9 mouse cellular contexts compared by ENCODE assay signal in the genomic region with DNA sequence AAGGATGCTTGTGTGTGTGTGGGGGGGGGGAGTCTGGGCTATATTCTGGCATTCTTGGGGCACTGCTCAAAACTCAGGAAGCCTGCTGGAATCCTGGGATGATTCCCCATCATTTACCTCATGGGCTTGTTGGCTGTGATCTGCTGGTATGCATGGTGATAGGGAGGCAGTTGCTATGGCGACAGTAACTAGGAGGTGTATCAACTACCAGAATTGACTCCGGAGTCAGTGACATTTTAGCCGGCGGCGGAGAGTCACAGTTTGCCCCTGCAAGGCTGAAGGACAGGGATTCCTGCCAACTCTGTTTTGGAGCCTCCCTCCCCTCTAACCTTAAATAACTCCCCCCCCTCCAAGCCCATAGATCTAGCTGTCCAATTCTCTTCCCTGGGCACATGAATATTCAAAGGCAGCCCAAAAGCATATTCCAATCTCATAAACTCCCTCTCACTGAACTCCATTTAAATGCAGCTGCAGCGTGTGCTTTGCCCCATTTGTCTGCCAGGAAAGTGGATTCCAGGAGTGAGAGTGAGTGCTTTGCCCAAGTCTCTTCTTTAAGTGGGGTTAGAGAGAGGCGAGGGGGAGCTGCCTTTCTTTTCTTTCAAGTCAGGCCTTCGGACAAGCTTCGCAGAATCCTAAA.
A peak's percentile ranks its signal among the peaks of the same experiment; 100 is the strongest.
DNase-seq lines count a peak whose midpoint lies in the region; ATAC-seq and TF ChIP-seq lines count a peak whose summit lies in the region.
"Had no signal": no experiment of that assay in that cellular context is flagged by ENCODE, and none has a peak within 500 bp of the region (broad histone marks: within the 10 kb centered on the region; RNA-seq: fewer than 3 reads in every experiment).

No protein-coding gene starts in this region.

- no peak overlapping the region for H3K4me3 ChIP-seq in kidney, embryonic 16.5 days (ENCODE audit: low read length)
- H3K4me3 ChIP-seq in forebrain, postnatal 0 days (ENCODE audit: low read depth, low read length), result no peak overlapping the region
- H3K4me3 ChIP-seq in olfactory bulb, adult 2 months (ENCODE audit: insufficient read depth, low read depth, low read length), result no peak overlapping the region

- DNase-seq in kidney, adult 18-20 months, result peak; percentile 60
- DNase-seq in forebrain, postnatal 0 days, result peak; percentile 87
- DNase-seq in left cerebral cortex, adult 18-20 months (ENCODE audit: low spot score in 2 of 2), result peak; percentile 59 to 75
- DNase-seq in cerebellum, adult 11 months, result no peak
- no peak for DNase-seq in adrenal gland, adult 2 months
- no peak for DNase-seq in gastrocnemius, postnatal 36 days
- DNase-seq: cerebellum, postnatal 36 days had no signal

- 52% methylated on average over 9 of the region's 9 CpGs for WGBS in kidney, embryonic 16.5 days
- 16% methylated on average over 9 of the region's 9 CpGs for WGBS in forebrain, postnatal 0 days
- 21% methylated on average over 9 of the region's 9 CpGs for WGBS in olfactory bulb, adult 2 months

- no peak overlapping the region for H3K4me2 ChIP-seq in kidney, embryonic 16.5 days (replicated peaks; ENCODE audit: low read depth, low read length)
- H3K4me2 ChIP-seq in forebrain, postnatal 0 days (ENCODE audit: low read depth), result peak overlapping the region; percentile 32

- no peak for TF ChIP-seq POLR2A in olfactory bulb, adult 2 months (IDR thresholded peaks at IDR 0.05; ENCODE audit: insufficient read depth, low read depth, low read length)

- no peaks in the 10 kb centered on the region; the same call in 1 of the 2 replicates for H3K27me3 ChIP-seq in kidney, embryonic 16.5 days (ENCODE audit: insufficient read depth, low read length)
- H3K27me3 ChIP-seq in forebrain, postnatal 0 days (ENCODE audit: insufficient read depth, low read length), result no peaks in the 10 kb centered on the region

- no peak overlapping the region for H3K27ac ChIP-seq in kidney, embryonic 16.5 days (ENCODE audit: low read length)
- peak overlapping the region; percentile 79 for H3K27ac ChIP-seq in forebrain, postnatal 0 days (ENCODE audit: low read depth, low read length)
- H3K27ac ChIP-seq in olfactory bulb, adult 2 months (ENCODE audit: insufficient read depth, low read depth, low read length), result peak overlapping the region; percentile 69; the same call in 1 of the 2 replicates

- H3K9ac ChIP-seq in kidney, embryonic 16.5 days (replicated peaks; ENCODE audit: low read length), result no peak overlapping the region
- H3K9ac ChIP-seq in forebrain, postnatal 0 days, result no peak overlapping the region

- H3K9me3 ChIP-seq in kidney, embryonic 16.5 days (ENCODE audit: low read length), result no peaks in the 10 kb centered on the region
- no peaks in the 10 kb centered on the region for H3K9me3 ChIP-seq in forebrain, postnatal 0 days (ENCODE audit: low read length)

- H3K4me1 ChIP-seq in kidney, embryonic 16.5 days (ENCODE audit: insufficient read depth, low read length), result peaks cover 8% of the 10 kb centered on the region
- peaks cover 17% of the 10 kb centered on the region for H3K4me1 ChIP-seq in forebrain, postnatal 0 days (ENCODE audit: insufficient read depth)
- peaks cover 36% of the 10 kb centered on the region for H3K4me1 ChIP-seq in olfactory bulb, adult 2 months (ENCODE audit: control insufficient read depth, insufficient read depth, low read length)

- intact Hi-C loops in gastrocnemius, postnatal 36 days (cut with DNase I), result no loop called here

- ATAC-seq in kidney, embryonic 16.5 days (ENCODE audit: low FRiP score, low TSS enrichment), result no peak
- ATAC-seq in forebrain, postnatal 0 days, result peak; percentile 89

- H3K36me3 ChIP-seq in kidney, embryonic 16.5 days (ENCODE audit: insufficient read depth, low read length), result no peaks in the 10 kb centered on the region
- H3K36me3 ChIP-seq in forebrain, postnatal 0 days (ENCODE audit: insufficient read depth), result no peaks in the 10 kb centered on the region

- no peak for TF ChIP-seq CTCF in forebrain, postnatal 0 days (IDR thresholded peaks at IDR 0.05; ENCODE audit: low read depth)
- TF ChIP-seq CTCF in olfactory bulb, adult 2 months (IDR thresholded peaks at IDR 0.05; ENCODE audit: insufficient read depth, low read depth, low read length), result no peak

Comparison
In these comparisons a context has a peak if more than half of its experiments do, and no peak if none do; other contexts are left out.
1. DNase-seq: peak in kidney, adult 18-20 months (single experiment), forebrain, postnatal 0 days (single experiment) and left cerebral cortex, adult 18-20 months (2 of 2); none in cerebellum, adult 11 months (single experiment), adrenal gland, adult 2 months (single experiment) and gastrocnemius, postnatal 36 days (0 of 2).